Mouse (Mus musculus) kidney, postnatal 0 days (tissue): ENCODE results near the gene Ncoa1. TPM values are rescaled to one million over a fixed set of nuclear protein-coding genes. Genes with fewer than 3 reads are reported as not detected.

Experiments
- ATAC-seq: fragments of 200-750 bp; cut with Nextera tagmentation; replicated peaks from 2 replicates; pipeline ENCODE4 v1.8.0; 2017; ENCODE audit warnings: low read depth, moderate number of reproducible peaks, moderate TSS enrichment, moderate library complexity; ENCODE audit not compliant: low FRiP score
- DNase-seq: peaks from one replicate; pipeline ENCODE4 v3.0.0-alpha.2; 2016; ENCODE audit warnings: low spot score
- H3K27ac ChIP-seq: fragments of 300-500 bp; sonication (generic); 2 replicates; pipeline ENCODE4 v1.5.1; 2014; ENCODE audit warnings: mild to moderate bottlenecking
- H3K27me3 ChIP-seq: fragments of 300-500 bp; sonication (generic); 2 replicates; pipeline ENCODE4 v1.6.1; 2014; ENCODE audit warnings: low read length, mixed read lengths; ENCODE audit not compliant: insufficient read depth
- H3K36me3 ChIP-seq: fragments of 300-500 bp; sonication (generic); 2 replicates; pipeline ENCODE4 v1.6.1; 2014; ENCODE audit warnings: low read length, mixed read lengths; ENCODE audit not compliant: insufficient read depth
- H3K4me1 ChIP-seq: fragments of 300-500 bp; sonication (generic); replicated peaks from 2 replicates; pipeline ENCODE4 v1.6.1; 2014; ENCODE audit warnings: antibody characterized with exemption, low read length, mixed read lengths; ENCODE audit not compliant: insufficient read depth
- H3K4me2 ChIP-seq: fragments of 300-500 bp; sonication (generic); 2 replicates; pipeline ENCODE4 v1.6.1; 2014; ENCODE audit warnings: mild to moderate bottlenecking, low read length, moderate library complexity, mixed read lengths
- H3K4me3 ChIP-seq: fragments of 300-500 bp; sonication (generic); replicated peaks from 2 replicates; pipeline ENCODE4 v1.5.1; 2014; ENCODE audit warnings: low read depth, low read length
- H3K9ac ChIP-seq: fragments of 300-500 bp; sonication (generic); 2 replicates; pipeline ENCODE4 v1.6.1; 2014; ENCODE audit warnings: low read depth, low read length
- H3K9me3 ChIP-seq: fragments of 300-500 bp; sonication (generic); replicated peaks from 2 replicates; pipeline ENCODE4 v1.6.1; 2016; ENCODE audit warnings: low read length, inconsistent platforms, mixed read lengths
- CTCF ChIP-seq: IDR thresholded peaks from 2 replicates; pipeline ENCODE4 v1.5.1; 2016; ENCODE audit warnings: antibody characterized with exemption, low read depth, mild to moderate bottlenecking, moderate library complexity
- WGBS: fragments of 180-500 bp; shearing (Covaris S2); extraction: QIAGEN DNeasy Blood & Tissue Kit; methylation state at CpG from one replicate; pipeline ENCODE4 v1.1.7; 2014; 5-methylcytosine and 5-hydroxymethylcytosine counted together
- polyA plus RNA-seq: library from polyadenylated mRNA; unstranded; fragments of >200 nt; fragmentation: Nextera tagmentation; extraction: Ambion mirVana; gene quantifications from 2 replicates; pipeline ENCODE4 v1.2.1, GENCODE M21; 2015

The Ncoa1 gene
- polyA plus RNA-seq, 1 experiment from 2014 or later, result 8.7 TPM

DNA sequence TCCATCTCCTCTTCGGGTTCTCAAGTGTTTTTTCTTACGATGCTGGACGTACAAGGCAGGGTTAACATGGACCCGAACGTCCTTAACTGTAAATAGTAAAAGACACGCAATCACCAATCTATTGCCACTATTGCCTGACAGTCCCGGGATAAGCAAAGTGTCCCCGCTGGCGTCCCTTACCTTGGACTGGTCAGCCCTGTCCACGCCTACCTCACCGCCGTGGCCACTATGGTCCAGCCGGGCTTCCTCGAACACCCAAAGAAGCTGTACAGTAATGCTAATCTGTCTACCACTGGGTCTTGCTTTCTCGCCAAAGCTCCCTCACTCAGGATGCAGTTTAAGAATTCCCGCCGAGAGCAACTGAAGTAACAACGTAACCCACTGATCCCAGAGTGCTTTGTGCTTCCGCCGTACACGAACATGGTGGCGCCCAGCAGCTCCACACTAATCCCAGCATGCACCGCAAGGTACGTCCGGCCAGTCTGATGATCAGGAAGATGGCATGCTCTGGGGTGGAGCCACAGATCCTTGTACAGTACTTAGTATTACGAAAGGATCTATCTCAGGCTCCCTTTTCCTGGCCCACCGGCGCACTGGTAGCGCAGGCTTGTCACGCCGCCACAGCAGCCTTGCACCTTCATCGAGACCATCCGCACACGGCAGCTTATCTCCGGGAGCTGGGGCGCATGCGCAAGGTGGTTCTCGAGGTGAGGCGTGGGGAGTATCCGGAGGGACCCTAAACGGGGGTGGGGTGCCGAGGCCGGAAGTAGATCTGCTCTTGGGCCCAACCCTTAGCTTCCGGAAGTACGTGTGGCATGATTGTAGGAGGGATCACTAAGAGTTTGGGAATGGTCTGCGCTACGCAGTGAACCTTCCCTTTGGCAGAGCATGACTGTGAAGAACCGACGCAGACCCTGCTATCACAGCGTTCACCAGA lies 243.1 kb downstream of the Ncoa1 start, which contains the start of the genes Ptrhd1 and Cenpo:
Ptrhd1 (plus strand) TSS at position 456 of the 937 bp plus-strand sequence.
Cenpo (minus strand) TSS at position 723 of the 937 bp plus-strand sequence.
- ATAC-seq (peak; percentile 98), DNase-seq (peak; percentile 99)
- peaks cover 15% of the 10 kb centered on the region; the same call in 1 of the 2 replicates for H3K36me3 ChIP-seq
- no peak for TF ChIP-seq CTCF
- peak within 1 kb of the TSS; percentile 73 for H3K4me2 ChIP-seq
- H3K9ac ChIP-seq, result peak within 1 kb of the TSS; percentile 52
- H3K4me3 ChIP-seq, result peak within 1 kb of the TSS; percentile 54
- peaks cover 6% of the 10 kb centered on the region; the same call in 1 of the 2 replicates for H3K4me1 ChIP-seq
- under 1% methylated on average over 50 of the region's 50 CpGs for WGBS
- H3K27ac ChIP-seq, result peak within 1 kb of the TSS; percentile 90
- H3K9me3 ChIP-seq, result no peaks in the 10 kb centered on the region
- no peaks in the 10 kb centered on the region for H3K27me3 ChIP-seq

DNA sequence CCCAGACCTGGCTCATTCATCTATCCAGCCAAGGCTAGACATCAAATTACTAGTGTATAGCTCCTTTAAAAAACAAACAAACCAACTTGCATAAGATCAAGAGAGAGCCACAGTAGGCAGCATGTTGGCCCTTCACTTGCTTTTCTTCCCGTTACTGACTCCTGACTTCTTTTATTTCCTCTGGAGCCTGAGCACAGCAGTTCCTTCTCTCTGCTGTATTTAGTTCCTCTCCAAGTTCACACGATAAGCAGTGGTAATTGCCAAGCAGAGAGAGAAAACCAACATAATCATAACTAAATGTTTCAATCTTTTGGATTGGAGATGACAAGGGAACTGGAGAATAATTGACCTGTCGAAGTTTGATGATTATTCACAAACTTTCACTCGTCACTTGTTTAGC lies 244.2 kb downstream of the Ncoa1 start:
- no peaks in the 10 kb centered on the region for H3K9me3 ChIP-seq
- H3K4me2 ChIP-seq, result peak overlapping the region; percentile 73
- H3K36me3 ChIP-seq, result peaks cover 15% of the 10 kb centered on the region; the same call in 1 of the 2 replicates
- WGBS, result 37% methylated on average over 4 of the region's 4 CpGs
- peak overlapping the region; percentile 52; the same call in 1 of the 2 replicates for H3K9ac ChIP-seq
- H3K27ac ChIP-seq, result no peak overlapping the region
- H3K4me3 ChIP-seq, result peak overlapping the region; percentile 54; the same call in 1 of the 2 replicates
- no peak for TF ChIP-seq CTCF
- H3K27me3 ChIP-seq, result no peaks in the 10 kb centered on the region
- ATAC-seq, result no peak
- no peak for DNase-seq
- H3K4me1 ChIP-seq, result peaks cover 6% of the 10 kb centered on the region; the same call in 1 of the 2 replicates

DNA sequence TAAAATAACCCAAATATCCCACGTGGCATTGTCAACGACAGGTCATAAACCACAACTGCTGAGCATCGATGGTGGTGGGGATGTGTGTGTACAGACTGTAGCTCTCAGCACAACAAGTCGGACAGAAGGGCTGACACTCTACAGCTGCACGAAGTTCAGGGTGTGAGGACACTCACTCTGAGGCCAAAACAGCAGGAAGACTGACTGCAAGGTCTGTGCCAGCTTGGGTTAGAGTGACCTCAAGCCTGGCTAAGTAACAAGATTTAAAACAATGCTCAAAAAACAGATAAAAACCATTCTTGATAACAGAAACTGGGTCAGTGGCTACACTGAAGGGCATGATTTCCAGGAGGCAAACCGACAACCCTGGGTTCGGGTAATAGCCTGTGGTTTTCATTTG lies 246.8 kb downstream of the Ncoa1 start:
- Histone ChIP-seq H3K27me3 (no peaks in the 10 kb centered on the region), H3K4me3 (no peak overlapping the region), H3K4me2 (no peak overlapping the region), H3K4me1 (peaks cover 6% of the 10 kb centered on the region; the same call in 1 of the 2 replicates), H3K9ac (no peak overlapping the region), H3K9me3 (no peaks in the 10 kb centered on the region), H3K36me3 (peaks cover 22% of the 10 kb centered on the region; the same call in 1 of the 2 replicates), H3K27ac (no peak overlapping the region)
- no peak for ATAC-seq
- WGBS, result 87% methylated on average over 7 of the region's 7 CpGs
- no peak for TF ChIP-seq CTCF
- no peak for DNase-seq

DNA sequence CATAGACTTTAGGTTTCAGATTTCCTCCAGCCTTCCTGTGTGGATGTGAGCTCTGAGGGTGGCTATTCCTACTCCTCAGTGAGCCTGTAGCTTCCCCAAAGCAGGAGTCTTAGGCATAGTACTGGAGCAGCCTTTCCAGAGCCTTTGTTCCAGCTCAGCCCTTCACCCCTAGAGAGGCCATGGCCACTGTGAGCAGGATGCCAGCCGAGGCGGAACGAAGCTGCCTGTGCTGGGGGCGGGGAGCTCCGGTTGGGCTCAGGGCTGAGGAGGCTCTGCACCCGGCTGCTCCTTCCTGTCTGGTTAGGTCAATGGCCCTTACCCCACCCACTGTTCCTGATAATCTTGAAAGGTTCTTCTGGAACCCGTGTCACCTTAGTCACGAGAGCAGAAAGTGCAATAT lies 264.1 kb downstream of the Ncoa1 start:
- WGBS, result 35% methylated on average over 8 of the region's 8 CpGs
- peak; percentile 71 for DNase-seq
- peaks cover 12% of the 10 kb centered on the region for H3K36me3 ChIP-seq

DNA sequence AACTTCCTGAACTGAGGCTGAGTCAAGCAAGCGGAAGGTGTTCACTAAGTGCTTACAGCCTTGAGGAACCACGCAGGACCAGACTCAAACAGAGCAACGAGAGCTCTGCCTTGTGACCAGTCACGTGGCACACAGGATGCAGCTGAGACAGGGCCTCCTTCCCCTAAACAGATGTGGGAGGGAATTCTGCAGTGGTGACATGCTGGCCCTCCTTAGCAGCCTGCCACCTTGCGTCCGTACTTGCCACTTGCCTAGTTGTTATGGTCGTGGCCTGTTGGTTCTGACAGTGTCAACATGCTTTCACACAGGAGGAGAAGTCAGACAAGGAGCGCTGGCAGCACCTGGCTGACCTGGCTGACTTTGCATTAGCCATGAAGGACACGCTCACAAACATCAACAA lies 265.8 kb downstream of the Ncoa1 start:
- Histone ChIP-seq H3K9ac (no peak overlapping the region), H3K9me3 (no peaks in the 10 kb centered on the region), H3K27me3 (no peaks in the 10 kb centered on the region), H3K27ac (no peak overlapping the region), H3K4me2 (no peak overlapping the region), H3K4me3 (no peak overlapping the region), H3K4me1 (no peaks in the 10 kb centered on the region), H3K36me3 (peaks cover 12% of the 10 kb centered on the region)
- ATAC-seq (peak; percentile 74), DNase-seq (no peak)
- TF ChIP-seq CTCF, result peak; percentile 62
- WGBS, result 53% methylated on average over 9 of the region's 9 CpGs

More for the DNA sequence above, 264.1 kb downstream of the Ncoa1 start:
- no peak for TF ChIP-seq CTCF
- Histone ChIP-seq H3K9me3 (no peaks in the 10 kb centered on the region), H3K4me2 (no peak overlapping the region), H3K27ac (peak overlapping the region; percentile 60), H3K9ac (no peak overlapping the region), H3K4me3 (no peak overlapping the region), H3K4me1 (no peaks in the 10 kb centered on the region), H3K27me3 (no peaks in the 10 kb centered on the region)
- peak; percentile 82 for ATAC-seq

DNA sequence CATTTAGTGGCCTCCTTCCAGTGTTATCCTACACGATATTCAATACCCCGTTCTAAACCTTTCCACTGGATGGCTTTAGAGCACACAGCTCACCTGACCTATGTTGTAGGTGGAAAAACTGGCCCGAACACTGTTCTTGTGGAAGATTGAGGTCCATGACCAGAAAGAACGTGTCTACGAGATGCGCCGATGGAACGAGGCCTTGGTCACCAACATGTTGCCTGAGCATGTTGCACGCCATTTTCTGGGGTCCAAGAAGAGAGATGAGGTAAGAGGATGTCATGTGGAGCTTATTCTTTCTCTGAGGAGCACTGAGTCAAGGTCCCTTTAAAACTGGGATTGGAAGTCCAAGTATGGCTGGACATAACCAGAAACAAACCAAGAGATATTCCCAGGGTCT lies 267.8 kb downstream of the Ncoa1 start:
- DNase-seq, result no peak
- Histone ChIP-seq H3K36me3 (peaks cover 6% of the 10 kb centered on the region; the same call in 1 of the 2 replicates), H3K9me3 (no peaks in the 10 kb centered on the region), H3K27me3 (no peaks in the 10 kb centered on the region), H3K9ac (no peak overlapping the region), H3K4me2 (no peak overlapping the region), H3K27ac (no peak overlapping the region), H3K4me3 (no peak overlapping the region), H3K4me1 (no peaks in the 10 kb centered on the region)
- TF ChIP-seq CTCF, result no peak
- ATAC-seq, result no peak
- WGBS, result 96% methylated on average over 9 of the region's 9 CpGs
